Mouse (Mus musculus) heart, embryonic 16.5 days (tissue): ENCODE measurements around the gene Glrx2. TPM values are rescaled to one million over a fixed set of nuclear protein-coding genes. Genes with fewer than 3 reads are reported as not detected.

Experiments
- ATAC-seq: fragments of 200-750 bp; cut with Nextera tagmentation; replicated peaks from 2 replicates; pipeline ENCODE4 v1.8.0; 2017; ENCODE audit warnings: moderate number of reproducible peaks; ENCODE audit not compliant: insufficient read depth, low FRiP score; ENCODE audit errors: extremely low read depth
- H3K27ac ChIP-seq: fragments of 300-500 bp; sonication (generic); 2 replicates; pipeline ENCODE4 v1.5.1; 2014; ENCODE audit warnings: mild to moderate bottlenecking, low read length, control low read depth, moderate library complexity
- H3K27me3 ChIP-seq: fragments of 300-500 bp; sonication (generic); 2 replicates; pipeline ENCODE4 v1.6.1; 2014; ENCODE audit warnings: low read length, mixed read lengths; ENCODE audit not compliant: control insufficient read depth, insufficient read depth
- H3K36me3 ChIP-seq: fragments of 300-500 bp; sonication (generic); 2 replicates; pipeline ENCODE4 v1.6.1; 2014; ENCODE audit not compliant: control insufficient read depth, insufficient read depth
- H3K4me1 ChIP-seq: fragments of 300-500 bp; sonication (generic); 2 replicates; pipeline ENCODE4 v1.6.1; 2014; ENCODE audit warnings: low read length, mixed read lengths; ENCODE audit not compliant: control insufficient read depth, insufficient read depth
- H3K4me2 ChIP-seq: fragments of 300-500 bp; sonication (generic); 2 replicates; pipeline ENCODE4 v1.6.1; 2014; ENCODE audit warnings: low read depth, mild to moderate bottlenecking, control low read depth, low read length
- H3K4me3 ChIP-seq: fragments of 300-500 bp; sonication (generic); 2 replicates; pipeline ENCODE4 v1.5.1; 2014; ENCODE audit warnings: mild to moderate bottlenecking, control low read depth, low read length
- H3K9ac ChIP-seq: fragments of 300-500 bp; sonication (generic); 2 replicates; pipeline ENCODE4 v1.6.1; 2014; ENCODE audit warnings: low read length, control low read depth
- H3K9me3 ChIP-seq: fragments of 300-500 bp; sonication (generic); replicated peaks from 2 replicates; pipeline ENCODE4 v1.6.1; 2016; ENCODE audit warnings: low read length; ENCODE audit not compliant: control insufficient read depth
- WGBS: fragments of 180-500 bp; shearing (Covaris S2); extraction: QIAGEN DNeasy Blood & Tissue Kit; methylation state at CpG from one replicate; pipeline ENCODE4 v1.1.7; 2014; 5-methylcytosine and 5-hydroxymethylcytosine counted together
- polyA plus RNA-seq: library from polyadenylated mRNA; unstranded; fragments of >200 nt; fragmentation: Nextera tagmentation; extraction: Ambion mirVana; gene quantifications from 2 replicates; pipeline ENCODE4 v1.2.1, GENCODE M21; 2015

Gene Glrx2
- polyA plus RNA-seq, 1 experiment from 2014 or later = 80.8 TPM

GRCm38 (mm10) chr1:143739361-143740350 lies 23.5 kb downstream of the Glrx2 start:
- H3K36me3 ChIP-seq = peaks cover 15% of the 10 kb centered on the region
- H3K4me3 ChIP-seq = peak overlapping the region; percentile 79
- under 1% methylated on average over 70 of the region's 71 CpGs for WGBS
- peak overlapping the region; percentile 87 for H3K9ac ChIP-seq
- no peaks in the 10 kb centered on the region for H3K9me3 ChIP-seq
- peak overlapping the region; percentile 87 for H3K27ac ChIP-seq
- peak; percentile 95 for ATAC-seq
- no peaks in the 10 kb centered on the region for H3K27me3 ChIP-seq
- H3K4me1 ChIP-seq = peaks cover 7% of the 10 kb centered on the region
- H3K4me2 ChIP-seq = peak overlapping the region; percentile 76

DNA sequence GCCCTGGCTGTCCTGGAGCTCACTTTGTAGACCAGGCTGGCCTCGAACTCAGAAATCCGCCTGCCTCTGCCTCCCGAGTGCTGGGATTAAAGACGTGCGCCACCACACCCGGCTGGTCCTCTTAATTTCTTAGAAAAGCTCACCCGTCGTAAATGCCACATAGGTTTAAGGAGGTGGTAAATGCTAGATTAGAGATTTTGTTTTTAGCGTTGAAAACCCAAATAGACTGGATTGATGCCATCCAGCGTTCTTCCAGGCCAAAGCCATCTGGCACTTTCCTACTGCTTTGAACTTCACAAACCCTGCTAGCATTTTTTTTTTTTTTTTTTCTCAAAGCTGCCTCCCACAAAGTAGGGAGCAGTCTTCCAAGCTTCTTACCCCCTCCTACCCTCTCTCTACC lies 24.4 kb downstream of the Glrx2 start:
- no peak for ATAC-seq
- H3K4me3 ChIP-seq = peak overlapping the region; percentile 79; the same call in 1 of the 2 replicates
- H3K9me3 ChIP-seq = no peaks in the 10 kb centered on the region
- peaks cover 7% of the 10 kb centered on the region for H3K4me1 ChIP-seq
- no peak overlapping the region for H3K27ac ChIP-seq
- peaks cover 23% of the 10 kb centered on the region for H3K36me3 ChIP-seq
- no peak overlapping the region for H3K9ac ChIP-seq
- H3K4me2 ChIP-seq = peak overlapping the region; percentile 76
- WGBS = 85% methylated on average over 9 of the region's 10 CpGs
- H3K27me3 ChIP-seq = no peaks in the 10 kb centered on the region

- no peak for ATAC-seq
- Histone ChIP-seq H3K36me3 (peaks cover 29% of the 10 kb centered on the region), H3K9ac (no peak overlapping the region), H3K9me3 (no peaks in the 10 kb centered on the region), H3K4me2 (no peak overlapping the region), H3K4me1 (peaks cover 7% of the 10 kb centered on the region), H3K27ac (no peak overlapping the region), H3K27me3 (no peaks in the 10 kb centered on the region), H3K4me3 (no peak overlapping the region)
- 86% methylated on average over 5 of the region's 5 CpGs for WGBS
These were observed 25.2 kb downstream of the Glrx2 start for GRCm38 (mm10) chr1:143741331-143741730.

DNA sequence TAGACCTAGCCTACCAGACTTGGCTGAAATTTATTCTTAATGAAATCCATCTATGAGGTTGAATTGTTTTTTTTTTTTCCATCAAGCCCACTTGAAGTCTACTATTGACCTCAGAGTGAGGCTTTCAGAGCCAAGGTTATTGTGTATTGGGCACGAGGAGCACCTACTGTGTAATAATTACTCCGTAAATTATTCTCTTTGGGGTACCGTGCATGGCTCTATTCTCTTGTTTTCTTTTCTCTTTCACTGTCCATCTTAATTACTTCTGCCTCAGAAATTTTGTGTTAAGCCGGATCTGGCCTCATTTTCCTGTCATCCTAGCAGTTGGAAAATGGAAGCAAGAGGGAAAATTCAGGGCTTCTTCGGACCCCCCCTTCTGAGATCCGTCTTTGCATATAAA lies 26.0 kb downstream of the Glrx2 start:
- no peak overlapping the region for H3K27ac ChIP-seq
- ATAC-seq = no peak
- no peak overlapping the region for H3K4me2 ChIP-seq
- H3K4me1 ChIP-seq = peaks cover 7% of the 10 kb centered on the region
- WGBS = 91% methylated on average over 6 of the region's 6 CpGs
- no peak overlapping the region for H3K4me3 ChIP-seq
- no peak overlapping the region for H3K9ac ChIP-seq
- no peaks in the 10 kb centered on the region for H3K9me3 ChIP-seq
- peaks cover 31% of the 10 kb centered on the region for H3K36me3 ChIP-seq
- H3K27me3 ChIP-seq = no peaks in the 10 kb centered on the region

DNA sequence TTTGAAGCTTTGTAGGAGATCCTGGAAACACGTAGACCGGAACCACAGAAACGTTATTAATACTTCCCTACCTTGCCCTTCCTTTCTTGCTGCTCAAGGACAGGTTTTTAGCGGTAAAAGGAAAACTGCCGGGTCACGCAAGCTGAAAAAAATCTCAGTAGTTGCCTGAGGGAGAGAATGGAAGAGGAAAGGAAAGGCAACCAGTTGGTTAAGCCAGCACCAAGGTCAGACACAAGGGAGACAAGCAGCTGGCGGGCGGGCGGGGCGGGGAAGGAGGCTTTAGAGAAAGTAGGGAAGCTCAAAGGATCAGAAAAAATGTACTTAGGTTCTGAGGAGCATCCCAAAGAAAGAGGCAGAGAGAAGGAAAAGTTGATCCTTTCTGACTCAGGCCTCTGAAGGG lies 29.7 kb downstream of the Glrx2 start:
- H3K36me3 ChIP-seq = peaks cover 38% of the 10 kb centered on the region
- no peaks in the 10 kb centered on the region for H3K4me1 ChIP-seq
- no peak overlapping the region for H3K27ac ChIP-seq
- no peak for ATAC-seq
- H3K9me3 ChIP-seq = no peaks in the 10 kb centered on the region
- H3K4me2 ChIP-seq = no peak overlapping the region
- 87% methylated on average over 10 of the region's 10 CpGs for WGBS
- H3K27me3 ChIP-seq = no peaks in the 10 kb centered on the region
- no peak overlapping the region for H3K9ac ChIP-seq
- no peak overlapping the region for H3K4me3 ChIP-seq

GRCm38 (mm10) chr1:143762159-143762558 lies 46.0 kb downstream of the Glrx2 start:
- no peaks in the 10 kb centered on the region for H3K9me3 ChIP-seq
- no peak overlapping the region for H3K4me3 ChIP-seq
- 90% methylated on average over 8 of the region's 8 CpGs for WGBS
- H3K36me3 ChIP-seq = peaks cover 31% of the 10 kb centered on the region
- H3K27ac ChIP-seq = no peak overlapping the region
- H3K4me2 ChIP-seq = no peak overlapping the region
- no peaks in the 10 kb centered on the region for H3K4me1 ChIP-seq
- no peak overlapping the region for H3K9ac ChIP-seq
- no peak for ATAC-seq
- no peaks in the 10 kb centered on the region for H3K27me3 ChIP-seq

- H3K36me3 ChIP-seq = peaks cover 27% of the 10 kb centered on the region
- H3K4me2 ChIP-seq = no peak overlapping the region
- H3K27me3 ChIP-seq = no peaks in the 10 kb centered on the region
- no peak for ATAC-seq
- no peak overlapping the region for H3K27ac ChIP-seq
- H3K9me3 ChIP-seq = no peaks in the 10 kb centered on the region
- H3K4me3 ChIP-seq = no peak overlapping the region
- H3K9ac ChIP-seq = no peak overlapping the region
- H3K4me1 ChIP-seq = no peaks in the 10 kb centered on the region
- 48% methylated on average over 1 of the region's 1 CpGs for WGBS
These were observed 48.3 kb downstream of the Glrx2 start for GRCm38 (mm10) chr1:143764443-143764842.

DNA sequence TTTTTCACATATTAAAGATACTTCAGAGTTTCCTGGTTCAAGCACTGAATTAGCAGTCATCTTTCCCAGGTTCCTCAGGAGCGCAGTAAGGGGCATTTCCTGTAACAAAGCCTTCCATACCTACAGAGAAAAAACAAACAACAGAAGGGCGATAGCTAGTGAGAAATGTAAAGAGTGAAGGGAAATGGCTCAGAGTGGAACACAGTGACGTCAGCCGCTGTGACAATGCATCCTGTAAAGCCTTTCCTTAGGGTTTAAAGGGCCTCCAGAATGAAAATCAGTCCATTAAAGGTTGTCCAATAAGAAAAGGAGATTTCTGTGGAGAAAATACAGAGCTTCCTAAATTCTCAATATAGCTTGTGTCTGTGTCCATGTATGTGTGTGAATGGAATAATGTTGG lies 49.7 kb downstream of the Glrx2 start:
- no peak overlapping the region for H3K27ac ChIP-seq
- no peaks in the 10 kb centered on the region for H3K27me3 ChIP-seq
- H3K4me1 ChIP-seq = no peaks in the 10 kb centered on the region
- no peaks in the 10 kb centered on the region for H3K9me3 ChIP-seq
- H3K4me3 ChIP-seq = no peak overlapping the region
- H3K36me3 ChIP-seq = peaks cover 21% of the 10 kb centered on the region
- ATAC-seq = no peak
- WGBS = 67% methylated on average over 4 of the region's 4 CpGs
- no peak overlapping the region for H3K4me2 ChIP-seq
- H3K9ac ChIP-seq = no peak overlapping the region

DNA sequence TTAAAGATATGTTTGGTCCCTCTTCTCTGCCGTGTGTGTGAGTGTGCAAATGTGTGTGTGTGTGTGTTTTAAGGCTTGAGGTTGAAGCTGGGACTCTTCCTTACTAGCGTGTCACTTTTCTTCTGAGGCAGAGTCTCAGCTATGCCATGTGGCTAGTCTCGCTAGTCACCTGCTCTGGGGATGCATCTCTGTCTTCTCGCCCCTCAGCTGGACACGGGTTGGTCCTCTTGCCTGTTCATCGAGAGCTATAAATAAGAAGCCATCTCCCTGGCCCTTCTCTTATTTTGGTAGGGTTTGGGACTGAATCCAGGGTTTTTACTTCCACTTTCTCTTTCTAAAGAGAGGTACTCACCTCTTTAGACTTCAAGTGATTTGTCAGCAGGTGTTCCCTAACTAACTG lies 50.1 kb downstream of the Glrx2 start:
- Histone ChIP-seq H3K9ac (no peak overlapping the region), H3K27ac (no peak overlapping the region), H3K27me3 (no peaks in the 10 kb centered on the region), H3K9me3 (no peaks in the 10 kb centered on the region), H3K4me3 (no peak overlapping the region), H3K4me2 (no peak overlapping the region), H3K36me3 (peaks cover 18% of the 10 kb centered on the region), H3K4me1 (no peaks in the 10 kb centered on the region)
- WGBS = 88% methylated on average over 6 of the region's 6 CpGs
- no peak for ATAC-seq
